Mouse (Mus musculus): ENCODE results near the gene Nav2. TPM values are rescaled to one million over a fixed set of nuclear protein-coding genes. Genes with fewer than 3 reads are reported as not detected.
A peak's percentile ranks its signal among the peaks of the same experiment; 100 is the strongest.

The Nav2 gene
- polyA plus RNA-seq, 1 experiment: 1.3 TPM

GRCm38 (mm10) chr7:49250581-49251307 is 342.2 kb downstream of the Nav2 start:
- TF ChIP-seq FLI1 (IDR thresholded peaks at IDR 0.05; ENCODE audit: low read length) (no peak), GATA1 (IDR thresholded peaks at IDR 0.05; ENCODE audit: borderline replicate concordance, low read length) (no peak)
- Histone ChIP-seq H3K36me3 (replicated peaks; ENCODE audit: low read length) (no peaks in the 10 kb centered on the region), H3K27me3 (replicated peaks) (peaks cover 62% of the 10 kb centered on the region), H3K4me1 (peaks cover 38% of the 10 kb centered on the region), H3K4me3 (replicated peaks) (peak overlapping the region; percentile 12), H3K9me3 (no peaks in the 10 kb centered on the region; the same call in 1 of the 2 replicates)

- TF ChIP-seq FLI1 (IDR thresholded peaks at IDR 0.05; ENCODE audit: low read length): no peak
- TF ChIP-seq GATA1 (IDR thresholded peaks at IDR 0.05; ENCODE audit: borderline replicate concordance, low read length): no peak
- H3K9me3 ChIP-seq: no peaks in the 10 kb centered on the region; the same call in 1 of the 2 replicates
- peaks cover 62% of the 10 kb centered on the region for H3K27me3 ChIP-seq (replicated peaks)
- H3K36me3 ChIP-seq (replicated peaks; ENCODE audit: low read length): no peaks in the 10 kb centered on the region
- H3K4me1 ChIP-seq: peaks cover 32% of the 10 kb centered on the region
- no peak overlapping the region for H3K4me3 ChIP-seq (replicated peaks)
Measured at GRCm38 (mm10) chr7:49251308-49251638, 342.8 kb downstream of the Nav2 start.

- Histone ChIP-seq H3K9me3 (no peaks in the 10 kb centered on the region; the same call in 1 of the 2 replicates), H3K36me3 (replicated peaks; ENCODE audit: low read length) (no peaks in the 10 kb centered on the region), H3K4me1 (peaks cover 21% of the 10 kb centered on the region), H3K27me3 (replicated peaks) (peaks cover 58% of the 10 kb centered on the region), H3K4me3 (replicated peaks) (peak overlapping the region; percentile 53)
- TF ChIP-seq FLI1 (IDR thresholded peaks at IDR 0.05; ENCODE audit: low read length): no peak
- no peak for TF ChIP-seq GATA1 (IDR thresholded peaks at IDR 0.05; ENCODE audit: borderline replicate concordance, low read length)
Measured at GRCm38 (mm10) chr7:49252444-49252843, 343.9 kb downstream of the Nav2 start.

GRCm38 (mm10) chr7:49252902-49253301 is 344.4 kb downstream of the Nav2 start:
- peaks cover 18% of the 10 kb centered on the region for H3K4me1 ChIP-seq
- H3K4me3 ChIP-seq (replicated peaks): no peak overlapping the region
- no peaks in the 10 kb centered on the region for H3K9me3 ChIP-seq
- peaks cover 57% of the 10 kb centered on the region for H3K27me3 ChIP-seq (replicated peaks)
- H3K36me3 ChIP-seq (replicated peaks; ENCODE audit: low read length): no peaks in the 10 kb centered on the region
- TF ChIP-seq GATA1 (IDR thresholded peaks at IDR 0.05; ENCODE audit: borderline replicate concordance, low read length) (no peak), FLI1 (IDR thresholded peaks at IDR 0.05; ENCODE audit: low read length) (no peak)

GRCm38 (mm10) chr7:49255053-49255452 is 346.5 kb downstream of the Nav2 start:
- Histone ChIP-seq H3K36me3 (replicated peaks; ENCODE audit: low read length) (no peaks in the 10 kb centered on the region), H3K4me1 (peaks cover 15% of the 10 kb centered on the region), H3K9me3 (no peaks in the 10 kb centered on the region), H3K27me3 (replicated peaks) (peaks cover 40% of the 10 kb centered on the region), H3K4me3 (replicated peaks) (no peak overlapping the region)
- TF ChIP-seq FLI1 (IDR thresholded peaks at IDR 0.05; ENCODE audit: low read length): no peak
- TF ChIP-seq GATA1 (IDR thresholded peaks at IDR 0.05; ENCODE audit: borderline replicate concordance, low read length): no peak

- H3K36me3 ChIP-seq (replicated peaks; ENCODE audit: low read length): no peaks in the 10 kb centered on the region
- peaks cover 10% of the 10 kb centered on the region for H3K4me1 ChIP-seq
- peaks cover 35% of the 10 kb centered on the region for H3K27me3 ChIP-seq (replicated peaks)
- H3K4me3 ChIP-seq (replicated peaks): no peak overlapping the region
- H3K9me3 ChIP-seq: no peaks in the 10 kb centered on the region
- TF ChIP-seq GATA1 (IDR thresholded peaks at IDR 0.05; ENCODE audit: borderline replicate concordance, low read length) (no peak), FLI1 (IDR thresholded peaks at IDR 0.05; ENCODE audit: low read length) (no peak)
Measured at GRCm38 (mm10) chr7:49257234-49257906, 348.9 kb downstream of the Nav2 start.

- no peaks in the 10 kb centered on the region for H3K9me3 ChIP-seq
- H3K4me3 ChIP-seq (replicated peaks): no peak overlapping the region
- peaks cover 35% of the 10 kb centered on the region for H3K27me3 ChIP-seq (replicated peaks)
- peaks cover 3% of the 10 kb centered on the region; the same call in 1 of the 2 replicates for H3K4me1 ChIP-seq
- TF ChIP-seq FLI1 (IDR thresholded peaks at IDR 0.05; ENCODE audit: low read length): no peak
- no peak for TF ChIP-seq GATA1 (IDR thresholded peaks at IDR 0.05; ENCODE audit: borderline replicate concordance, low read length)
- H3K36me3 ChIP-seq (replicated peaks; ENCODE audit: low read length): no peaks in the 10 kb centered on the region
Measured at GRCm38 (mm10) chr7:49258088-49258487, 349.6 kb downstream of the Nav2 start.

- no peaks in the 10 kb centered on the region for H3K36me3 ChIP-seq (replicated peaks; ENCODE audit: low read length)
- peaks cover 50% of the 10 kb centered on the region for H3K27me3 ChIP-seq (replicated peaks)
- no peaks in the 10 kb centered on the region for H3K4me1 ChIP-seq
- H3K9me3 ChIP-seq: no peaks in the 10 kb centered on the region
- no peak for TF ChIP-seq GATA1 (IDR thresholded peaks at IDR 0.05; ENCODE audit: borderline replicate concordance, low read length)
- no peak for TF ChIP-seq FLI1 (IDR thresholded peaks at IDR 0.05; ENCODE audit: low read length)
- H3K4me3 ChIP-seq (replicated peaks): no peak overlapping the region
Measured at GRCm38 (mm10) chr7:49261941-49262511, 353.5 kb downstream of the Nav2 start.

GRCm38 (mm10) chr7:49266422-49266821 is 357.9 kb downstream of the Nav2 start:
- Histone ChIP-seq H3K27me3 (replicated peaks) (peaks cover 43% of the 10 kb centered on the region), H3K4me1 (no peaks in the 10 kb centered on the region), H3K4me3 (replicated peaks) (no peak overlapping the region), H3K36me3 (replicated peaks; ENCODE audit: low read length) (no peaks in the 10 kb centered on the region), H3K9me3 (no peaks in the 10 kb centered on the region)
- TF ChIP-seq GATA1 (IDR thresholded peaks at IDR 0.05; ENCODE audit: borderline replicate concordance, low read length): no peak
- TF ChIP-seq FLI1 (IDR thresholded peaks at IDR 0.05; ENCODE audit: low read length): no peak
